Mouse (Mus musculus) ovary, postnatal 36 days (tissue): ENCODE results near the gene Tiam1.

Experiments
- DNase-seq: peaks from one replicate; pipeline ENCODE4 v3.0.0; 2022; ENCODE audit warnings: low spot score, mixed read lengths

Tiam1 gene

DNA sequence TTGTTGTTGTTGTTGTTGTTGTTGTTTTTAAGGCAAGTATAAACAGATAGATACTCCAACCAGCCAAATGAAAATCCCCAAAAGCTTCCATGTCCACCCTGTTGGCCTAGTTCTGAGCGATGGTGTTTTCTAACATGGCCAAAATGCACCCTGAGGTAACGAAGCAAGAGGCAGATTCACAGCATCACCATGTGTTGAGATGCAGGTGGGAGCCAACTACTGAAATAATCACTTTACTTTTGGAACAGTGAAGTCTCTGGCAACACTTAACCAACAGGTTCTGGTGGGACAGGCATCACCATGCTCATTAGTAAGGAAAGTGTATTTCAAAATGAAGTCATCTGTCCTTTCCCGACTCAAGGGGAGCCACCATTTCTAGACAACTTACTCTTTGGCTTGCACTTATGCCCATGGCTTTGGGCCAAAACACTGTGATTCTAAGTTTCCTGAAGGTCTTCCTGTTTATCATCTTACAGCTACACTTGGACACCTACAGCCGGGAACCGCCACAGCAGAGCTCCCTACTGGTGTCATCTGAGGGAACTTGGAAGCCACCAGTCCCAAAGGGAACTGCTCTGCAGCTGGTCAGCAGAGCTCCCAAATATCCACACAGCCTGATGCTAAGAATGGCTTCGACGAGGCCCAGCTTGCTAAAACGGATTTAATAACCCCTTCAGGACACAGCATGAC is 230.7 kb downstream of the Tiam1 start:
- no peak for DNase-seq

DNA sequence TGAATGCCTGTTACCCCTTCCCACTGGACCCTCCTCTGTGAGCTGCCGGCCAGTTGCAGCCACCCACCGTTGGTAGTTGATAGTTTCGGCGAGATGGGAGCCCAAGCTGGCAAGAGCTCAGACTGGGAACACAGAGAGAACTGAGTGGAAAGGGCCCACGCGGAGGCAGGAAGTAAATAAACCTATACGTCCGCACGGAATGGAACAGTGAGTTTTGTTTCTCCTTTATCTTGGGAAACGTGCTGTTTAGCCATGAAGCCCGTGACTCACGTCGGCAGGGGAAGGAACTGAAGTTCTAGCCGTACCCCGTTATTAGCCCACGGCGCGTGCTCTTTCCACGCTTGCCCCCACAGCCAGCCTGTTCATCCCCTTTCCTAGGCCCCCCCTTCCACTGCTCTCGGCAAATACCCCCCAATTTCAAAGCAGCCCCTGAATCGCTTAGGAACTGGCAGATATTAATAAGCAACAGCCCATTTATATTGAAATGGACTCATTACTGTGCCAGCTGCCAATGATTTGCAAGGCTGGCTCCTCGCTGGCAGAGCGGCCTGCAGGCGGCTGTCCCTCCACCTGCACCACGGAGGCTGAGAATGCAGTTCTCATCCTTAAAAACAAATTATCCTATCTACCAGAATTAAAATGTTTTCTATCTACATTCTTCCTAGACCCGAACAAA is 234.0 kb downstream of the Tiam1 start:
- DNase-seq, result no peak

DNA sequence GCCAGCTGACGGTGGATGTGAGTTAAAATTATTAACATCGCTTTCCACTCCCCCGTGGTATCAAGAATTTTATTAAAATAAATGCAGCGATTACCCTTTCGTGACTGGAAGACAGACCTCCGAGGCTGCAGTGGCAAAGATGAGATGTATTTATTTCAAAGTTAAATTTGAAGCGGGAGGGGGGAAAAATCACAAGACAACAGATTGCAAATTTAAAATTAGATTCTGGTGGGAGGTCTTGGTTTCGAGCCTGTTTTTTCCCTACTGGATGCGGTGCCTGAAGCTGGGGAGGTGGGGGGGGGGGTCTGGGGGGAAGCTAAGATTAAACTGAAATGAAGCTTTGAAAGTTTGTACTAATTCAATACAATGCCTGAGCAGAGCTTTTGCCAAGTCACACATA is 235.9 kb downstream of the Tiam1 start:
- DNase-seq, result no peak

DNA sequence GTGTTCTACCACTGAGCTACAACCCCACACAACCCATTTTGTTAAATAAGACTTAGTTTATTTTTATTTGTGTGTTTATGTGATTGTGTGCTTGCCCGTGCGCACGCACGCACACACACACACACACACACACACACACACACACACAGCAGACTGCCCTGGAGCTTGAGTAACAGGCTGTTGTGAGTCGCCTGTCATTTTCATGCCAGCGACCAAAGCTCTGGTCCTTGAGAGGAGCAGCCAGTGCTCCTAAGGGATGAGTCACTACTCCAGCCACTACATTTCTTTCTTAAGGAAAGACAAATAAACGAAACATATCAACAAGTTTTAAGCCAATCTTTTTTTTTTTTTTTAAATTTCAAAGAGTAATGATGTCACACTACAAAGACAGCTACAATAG is 236.7 kb downstream of the Tiam1 start:
- no peak for DNase-seq

DNA sequence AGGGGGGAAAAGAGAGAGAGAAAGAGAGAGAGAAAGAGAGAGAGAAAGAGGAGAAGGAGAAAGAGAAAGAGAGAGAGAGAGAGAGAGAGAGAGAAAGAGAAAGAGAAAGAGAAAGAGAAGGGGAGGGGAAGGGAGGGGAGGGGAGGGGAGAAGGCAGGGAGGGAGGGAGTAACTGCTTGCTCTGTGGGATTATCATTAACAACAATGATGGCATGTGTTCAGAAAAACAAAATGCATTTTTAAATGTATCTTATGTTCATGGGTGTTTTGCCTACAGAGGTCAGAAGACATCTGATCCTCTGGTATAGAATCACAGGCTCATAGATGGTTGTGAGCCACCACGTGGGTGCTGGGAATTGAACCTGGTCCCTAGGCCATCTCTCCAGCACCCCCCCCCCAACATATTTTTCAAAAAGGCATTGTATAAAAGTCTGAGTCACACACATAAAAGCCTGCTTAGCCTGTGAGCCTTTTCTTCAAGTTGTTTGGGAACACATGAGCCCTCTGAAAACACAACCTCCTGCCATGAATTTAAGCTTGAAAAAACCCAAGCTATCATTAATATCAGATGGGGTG is 237.8 kb downstream of the Tiam1 start:
- DNase-seq, result no peak

DNA sequence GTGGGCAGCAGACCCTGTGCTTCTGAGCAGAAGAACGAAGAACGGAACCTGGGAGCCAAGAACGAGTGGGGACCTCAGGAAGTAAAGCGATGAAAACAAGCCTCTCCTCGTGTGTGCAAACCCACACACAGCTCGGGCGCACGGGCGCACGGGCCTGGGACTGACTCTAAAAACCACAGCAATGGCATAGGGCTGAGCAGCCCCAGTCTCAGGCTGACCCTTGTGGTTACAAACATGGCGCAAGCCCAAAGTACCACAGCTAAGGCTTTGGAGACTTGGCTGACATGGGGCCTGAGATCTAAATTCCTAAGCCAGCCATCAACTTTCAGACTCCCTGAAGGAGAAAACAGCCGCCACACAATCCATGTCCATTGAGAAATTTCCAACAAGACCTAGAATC is 239.4 kb downstream of the Tiam1 start:
- no peak for DNase-seq

DNA sequence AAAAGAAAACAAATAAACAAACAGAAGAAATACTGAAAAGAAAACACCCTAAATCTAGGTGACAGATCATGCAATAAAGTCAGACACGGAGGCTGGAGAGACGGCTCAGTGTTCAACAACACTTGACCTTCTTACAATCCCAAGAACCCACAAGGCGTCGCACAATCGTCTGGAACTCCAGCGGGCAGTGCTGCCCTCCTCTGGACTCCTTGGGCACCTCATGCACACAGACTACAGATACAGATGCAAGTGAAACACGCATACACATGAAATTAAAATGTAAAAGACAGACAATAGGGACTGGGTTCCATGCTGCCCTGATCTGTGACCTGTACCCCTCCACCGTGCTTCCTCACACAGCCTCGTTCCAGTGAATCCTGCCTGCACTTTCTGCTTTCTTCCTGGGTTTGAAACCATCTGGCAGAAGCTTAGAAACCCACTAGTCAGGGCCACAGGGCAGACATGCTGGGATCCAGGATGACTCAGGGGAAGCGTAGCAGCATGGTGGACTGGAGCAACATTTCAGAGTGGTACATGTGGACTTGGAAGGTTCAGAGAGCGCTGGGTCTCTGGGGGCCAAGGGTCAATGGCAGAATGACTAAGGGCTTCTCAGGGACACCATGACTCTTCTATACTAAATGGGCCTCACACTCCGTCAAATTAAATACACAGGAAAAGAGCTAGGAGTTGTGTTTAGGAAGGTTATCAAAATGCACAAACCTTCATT is 240.8 kb downstream of the Tiam1 start:
- DNase-seq, result no peak

DNA sequence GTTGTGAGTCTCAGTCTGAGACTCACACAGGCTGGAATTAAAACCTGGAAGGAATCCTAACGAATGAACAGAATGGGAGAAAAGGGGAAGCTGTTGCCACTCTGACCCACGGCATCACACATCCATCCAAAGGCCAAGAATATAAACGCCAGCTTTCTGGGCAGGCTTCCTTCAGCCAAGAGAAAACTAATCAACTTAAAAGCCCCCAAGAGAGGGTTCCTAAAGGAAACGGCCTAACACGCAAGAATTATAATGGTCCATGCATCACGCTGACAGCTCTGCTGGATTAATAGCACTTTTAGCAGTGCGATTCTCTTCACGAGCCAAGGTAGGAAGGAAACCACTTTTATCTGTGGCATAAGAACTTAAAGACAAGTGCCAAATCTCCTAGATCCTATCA is 242.9 kb downstream of the Tiam1 start:
- DNase-seq, result no peak

DNA sequence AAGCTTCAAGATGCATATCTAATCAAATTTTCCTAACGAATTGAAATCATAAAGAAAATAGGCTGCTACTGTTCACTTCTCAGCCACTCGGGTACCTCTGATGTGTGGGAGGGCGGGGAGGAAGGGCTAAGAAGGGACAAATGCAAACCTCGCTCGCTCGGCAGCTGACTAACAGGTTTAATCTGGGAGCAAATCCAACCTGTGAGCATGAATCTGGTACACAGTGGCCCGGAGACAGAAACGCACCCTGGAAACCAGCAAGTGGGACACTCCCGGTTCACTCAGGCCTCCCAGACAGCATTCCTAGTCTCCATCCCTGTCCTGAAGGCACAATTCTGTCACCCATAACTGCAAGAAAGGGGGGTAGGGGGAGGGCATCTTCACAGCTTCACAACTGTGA is 244.4 kb downstream of the Tiam1 start:
- DNase-seq, result no peak

DNA sequence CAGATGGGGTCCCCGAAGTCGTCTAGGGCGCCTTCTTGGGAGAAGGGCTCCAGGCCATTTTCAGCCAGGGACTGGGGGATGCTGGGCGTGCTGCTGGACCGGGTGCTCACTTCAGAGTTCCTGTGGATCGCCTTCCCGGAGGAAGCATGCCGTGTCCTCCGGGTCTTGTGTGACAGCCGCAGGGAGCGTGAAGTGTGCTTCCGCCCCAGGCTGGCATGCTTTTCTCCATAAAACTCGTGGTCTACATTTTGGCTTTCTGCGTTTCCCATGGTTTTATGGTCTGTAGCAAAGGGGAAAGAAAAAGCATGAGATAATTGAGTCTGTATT is 245.3 kb downstream of the Tiam1 start:
- DNase-seq, result no peak

DNA sequence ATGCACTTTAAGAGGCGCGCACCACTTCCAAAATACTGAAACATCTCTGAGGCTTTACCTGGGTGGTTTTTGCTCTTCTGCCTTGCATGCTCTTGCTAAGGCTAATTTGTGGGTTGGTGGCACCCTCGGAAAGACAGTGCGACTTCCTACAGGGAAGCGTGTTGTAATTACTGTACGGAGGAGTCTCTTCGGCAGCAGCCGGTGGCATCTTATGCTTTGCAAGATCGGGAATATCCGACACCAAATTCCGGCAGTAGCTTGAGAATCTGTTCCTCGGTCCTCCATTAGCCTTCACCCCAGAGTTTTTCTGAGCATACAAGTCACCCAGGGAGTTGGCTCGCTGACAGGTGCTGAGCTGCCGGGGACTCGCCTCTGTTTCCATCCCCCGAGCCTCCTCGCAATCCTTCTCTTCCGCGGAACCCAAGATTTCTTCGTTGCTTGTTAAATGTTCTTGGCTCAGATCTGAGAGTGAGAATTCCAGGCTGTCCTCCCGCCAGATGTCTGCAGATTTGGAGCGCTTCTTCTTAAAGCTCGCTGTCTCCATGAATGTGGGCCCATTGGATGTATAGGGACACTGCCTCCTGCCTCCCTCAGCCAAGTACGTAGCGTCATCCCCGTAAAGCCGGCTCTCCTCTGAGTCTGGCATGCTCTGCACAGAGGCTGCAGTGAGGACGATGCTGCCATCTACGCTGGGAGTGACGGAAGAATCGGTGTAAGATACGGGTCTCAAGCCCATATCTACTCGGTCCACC is 245.8 kb downstream of the Tiam1 start:
- DNase-seq, result no peak

DNA sequence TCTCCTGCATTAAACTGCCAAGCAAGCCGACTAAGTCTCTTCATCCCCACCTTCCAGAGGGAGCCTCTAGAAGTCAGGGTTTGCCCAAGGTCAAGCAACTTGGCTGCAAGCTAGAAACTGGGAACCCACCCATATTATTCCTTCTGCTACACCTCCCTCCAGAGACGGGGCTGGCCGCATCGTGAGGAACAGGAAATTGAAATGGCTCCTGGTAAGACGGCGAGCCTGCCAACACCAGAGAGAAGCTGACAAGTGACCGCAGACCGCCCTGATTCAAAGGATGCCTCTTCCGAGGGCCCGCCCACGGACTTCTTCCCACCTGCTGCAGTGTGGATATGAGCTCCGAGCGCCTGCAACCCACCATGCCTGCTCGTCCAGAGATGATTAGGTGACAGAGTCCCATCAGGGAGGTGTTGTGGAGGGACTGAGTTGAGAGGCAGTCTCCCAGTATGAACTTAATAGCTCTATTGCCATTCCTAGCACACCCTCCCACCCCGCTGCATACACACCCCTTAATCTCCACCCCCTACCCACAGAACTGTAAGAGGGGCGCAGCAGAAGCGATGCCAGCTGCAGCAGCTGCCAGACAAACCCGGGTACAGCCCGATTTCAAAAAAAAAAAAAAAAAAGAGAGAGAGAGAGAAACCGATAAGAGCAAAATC is 246.6 kb downstream of the Tiam1 start:
- DNase-seq, result no peak

DNA sequence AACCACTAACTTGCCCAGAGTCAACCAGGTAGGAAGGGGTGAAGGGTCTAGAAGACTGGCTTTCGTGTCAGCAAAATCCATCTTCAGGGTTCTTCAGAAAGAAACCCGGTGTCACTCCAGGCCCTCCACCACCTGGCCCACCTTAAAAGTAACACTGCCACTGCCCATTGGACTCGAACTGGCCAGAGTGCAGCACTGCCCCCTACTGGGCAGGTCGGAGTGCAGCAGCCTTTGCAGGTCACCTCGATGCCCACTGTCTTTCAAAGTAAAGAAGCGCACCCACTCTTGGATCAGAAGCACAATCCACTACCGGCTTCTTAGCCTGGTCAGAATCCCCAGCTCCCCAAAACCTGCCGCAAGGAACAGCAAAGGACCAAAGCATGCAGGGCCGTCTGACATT is 247.2 kb downstream of the Tiam1 start:
- DNase-seq, result no peak

DNA sequence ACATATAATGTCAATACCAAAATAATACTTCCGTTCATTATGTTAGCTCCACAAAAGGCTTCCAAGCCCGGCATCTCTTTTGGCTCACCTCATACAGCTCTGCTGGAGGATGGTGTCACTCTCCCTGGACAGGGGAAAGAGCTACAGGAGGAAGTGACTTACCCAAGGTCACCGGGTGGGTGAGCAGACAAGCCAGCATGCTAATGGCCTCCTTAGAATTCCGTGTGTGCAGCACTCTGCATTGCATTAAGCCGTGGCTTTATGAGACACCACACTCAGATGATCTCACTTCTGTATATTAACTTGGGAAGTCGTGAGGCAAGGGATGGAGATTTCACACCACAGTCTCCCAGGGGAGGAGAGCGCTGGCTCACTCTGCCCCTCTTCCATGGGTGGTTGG is 248.3 kb downstream of the Tiam1 start:
- no peak for DNase-seq

DNA sequence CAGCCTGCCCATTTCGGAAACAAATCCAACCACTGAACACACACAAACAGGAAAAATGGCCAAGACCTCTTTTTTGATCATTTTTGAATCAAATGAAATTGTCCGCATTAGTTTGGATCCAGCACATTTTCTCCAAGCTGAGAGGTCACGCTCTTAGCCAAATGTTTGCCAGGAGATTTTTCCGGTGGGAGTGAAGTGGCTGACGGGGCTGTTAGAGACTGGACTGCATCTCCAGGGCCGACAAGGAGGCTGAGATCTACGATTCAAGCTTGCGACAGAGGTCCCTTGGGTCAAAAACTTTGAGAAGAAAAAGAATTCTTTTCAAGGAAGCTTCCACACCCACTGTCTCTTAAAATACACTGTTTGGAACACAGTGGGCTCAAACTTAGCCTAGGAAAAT is 248.8 kb downstream of the Tiam1 start:
- no peak for DNase-seq

DNA sequence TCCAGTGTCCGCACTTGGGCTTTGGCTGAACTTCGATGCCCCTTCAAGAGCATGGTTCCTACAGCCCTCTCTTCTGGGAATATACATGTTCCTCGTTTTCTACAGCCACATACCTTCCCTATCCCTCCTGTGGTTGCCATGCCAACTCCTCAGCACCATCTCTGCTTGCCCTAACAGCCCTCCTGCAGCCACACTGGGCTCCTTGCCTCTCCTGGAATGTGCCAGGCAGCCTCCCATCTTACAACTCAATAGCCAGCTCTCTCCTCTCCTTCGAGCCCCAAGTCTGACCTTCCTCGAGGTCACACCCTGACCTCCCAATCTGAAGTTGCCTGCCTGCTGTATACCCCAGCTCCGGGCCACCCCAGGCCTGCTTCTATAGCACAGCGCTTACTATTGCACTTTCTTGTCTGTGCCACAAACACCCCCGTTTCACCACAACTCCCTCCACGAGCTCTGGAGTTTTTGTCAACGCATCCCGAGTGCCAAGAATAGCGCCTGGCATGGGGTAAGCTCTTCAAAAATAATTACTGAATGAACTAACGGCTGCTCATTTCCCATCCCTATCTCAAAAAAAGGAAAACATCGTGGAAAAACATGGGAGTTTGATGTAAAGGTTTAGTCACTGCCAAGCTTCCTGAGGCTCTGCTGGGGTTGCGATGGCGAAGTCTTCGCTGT is 252.9 kb downstream of the Tiam1 start:
- DNase-seq, result no peak

DNA sequence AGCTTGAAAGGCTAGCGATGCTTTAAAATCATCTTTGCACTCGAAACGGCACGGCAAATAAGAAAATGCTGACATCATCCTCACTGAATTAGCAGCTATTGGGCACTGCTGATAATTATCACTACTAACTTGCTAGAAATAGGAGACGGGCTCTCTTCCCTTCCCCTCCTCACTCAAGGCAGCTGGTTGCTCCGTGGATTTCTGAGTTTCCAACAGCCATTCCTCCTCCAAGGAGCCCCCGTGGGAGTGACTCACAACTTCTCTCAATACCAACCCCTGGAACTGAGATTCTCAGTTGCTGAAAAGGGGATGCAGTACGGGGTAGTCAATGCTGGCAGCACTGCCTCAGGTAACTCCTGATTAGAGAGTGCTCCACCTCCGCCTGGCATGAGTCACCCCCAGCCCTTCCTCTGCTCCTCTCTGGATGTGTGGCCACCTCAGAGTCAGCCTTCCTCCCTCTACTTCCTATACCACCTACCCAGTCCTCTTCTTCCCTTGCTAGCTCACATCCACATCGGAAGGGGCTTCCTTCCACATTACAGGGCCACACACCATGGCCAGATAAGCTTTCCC is 253.6 kb downstream of the Tiam1 start:
- no peak for DNase-seq

DNA sequence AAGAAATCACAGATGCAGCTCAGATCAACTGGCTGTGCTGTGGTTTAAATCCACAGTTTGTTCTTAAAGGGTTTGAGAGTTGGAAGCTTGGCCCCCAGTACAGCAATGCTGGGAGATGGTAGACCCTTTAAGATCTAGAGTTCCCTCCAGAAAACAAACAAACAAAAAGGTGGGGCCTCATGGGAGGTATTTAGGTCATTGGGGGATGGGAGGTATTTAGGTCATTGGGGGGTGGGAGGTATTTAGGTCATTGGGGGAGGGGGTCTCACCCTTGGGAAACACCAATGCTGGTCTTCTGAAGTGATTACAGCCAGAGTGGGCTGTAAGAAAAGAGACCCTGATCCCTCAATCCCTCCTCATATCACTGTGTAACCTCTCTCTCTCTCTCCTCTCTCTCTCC is 257.0 kb downstream of the Tiam1 start:
- DNase-seq, result no peak

DNA sequence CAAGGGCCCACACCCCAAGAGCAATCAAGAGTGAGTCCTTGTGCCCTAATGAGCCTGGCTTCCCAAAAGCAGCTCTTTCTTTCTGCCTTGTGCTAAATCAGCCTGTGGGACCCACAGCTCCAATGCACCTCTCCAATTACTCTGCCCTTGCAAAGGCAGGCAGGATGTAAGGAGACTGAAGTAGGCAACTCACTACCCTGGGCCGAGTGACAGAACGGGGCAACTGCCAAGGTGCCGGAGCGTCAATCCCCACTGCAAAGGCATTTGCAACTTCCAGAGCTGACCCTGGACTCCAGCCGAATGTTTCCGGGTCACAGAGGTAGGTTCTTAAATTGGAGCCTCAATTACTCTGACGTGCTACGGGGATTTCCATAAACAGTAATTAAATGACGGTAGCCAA is 257.9 kb downstream of the Tiam1 start:
- no peak for DNase-seq

DNA sequence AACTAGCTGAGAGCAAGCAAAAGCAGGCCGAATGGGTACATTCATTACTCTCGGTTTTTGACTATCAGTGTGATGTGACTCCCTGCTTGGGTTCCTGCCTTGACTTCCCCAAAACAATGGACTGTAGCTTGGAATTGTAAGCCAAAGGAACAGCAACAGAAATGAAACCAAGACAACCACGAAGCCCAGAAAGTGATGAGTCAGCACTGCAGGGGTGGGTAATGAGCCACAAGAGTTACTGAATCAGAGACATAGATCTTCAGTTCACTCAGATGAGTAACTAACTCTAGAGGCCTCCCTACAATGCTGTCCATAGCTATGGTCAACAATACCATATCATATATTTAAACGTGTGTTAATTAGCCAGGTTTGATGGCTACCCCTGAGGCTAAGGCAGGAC is 259.7 kb downstream of the Tiam1 start:
- DNase-seq, result no peak
